Mouse (Mus musculus) cerebellum, adult 8-10 months (tissue): ENCODE measurements around the gene Osbpl8.

Experiments
- DNase-seq: peaks from one replicate; pipeline ENCODE4 v3.0.0; 2022

Gene Osbpl8

DNA sequence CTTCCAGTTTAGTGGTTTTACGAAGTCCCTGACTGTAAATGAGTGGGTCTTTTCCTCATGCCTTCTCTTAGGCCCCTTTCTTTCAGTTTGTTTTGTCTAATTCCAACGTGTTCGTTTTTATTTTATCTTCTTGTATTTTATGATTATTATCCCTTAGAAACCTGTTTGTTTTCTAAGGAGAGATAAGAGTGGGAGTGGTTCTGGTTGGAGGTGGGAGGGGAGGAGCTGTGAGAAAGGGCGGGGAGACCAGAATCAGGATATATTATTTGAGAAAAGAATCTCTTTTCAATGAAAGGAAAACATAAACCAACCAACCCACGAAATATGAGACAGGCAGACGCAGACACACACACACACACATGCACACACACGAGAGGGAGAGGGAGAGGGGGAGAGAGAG, 9.0 kb upstream of the Osbpl8 start:
- no peak for DNase-seq

DNA sequence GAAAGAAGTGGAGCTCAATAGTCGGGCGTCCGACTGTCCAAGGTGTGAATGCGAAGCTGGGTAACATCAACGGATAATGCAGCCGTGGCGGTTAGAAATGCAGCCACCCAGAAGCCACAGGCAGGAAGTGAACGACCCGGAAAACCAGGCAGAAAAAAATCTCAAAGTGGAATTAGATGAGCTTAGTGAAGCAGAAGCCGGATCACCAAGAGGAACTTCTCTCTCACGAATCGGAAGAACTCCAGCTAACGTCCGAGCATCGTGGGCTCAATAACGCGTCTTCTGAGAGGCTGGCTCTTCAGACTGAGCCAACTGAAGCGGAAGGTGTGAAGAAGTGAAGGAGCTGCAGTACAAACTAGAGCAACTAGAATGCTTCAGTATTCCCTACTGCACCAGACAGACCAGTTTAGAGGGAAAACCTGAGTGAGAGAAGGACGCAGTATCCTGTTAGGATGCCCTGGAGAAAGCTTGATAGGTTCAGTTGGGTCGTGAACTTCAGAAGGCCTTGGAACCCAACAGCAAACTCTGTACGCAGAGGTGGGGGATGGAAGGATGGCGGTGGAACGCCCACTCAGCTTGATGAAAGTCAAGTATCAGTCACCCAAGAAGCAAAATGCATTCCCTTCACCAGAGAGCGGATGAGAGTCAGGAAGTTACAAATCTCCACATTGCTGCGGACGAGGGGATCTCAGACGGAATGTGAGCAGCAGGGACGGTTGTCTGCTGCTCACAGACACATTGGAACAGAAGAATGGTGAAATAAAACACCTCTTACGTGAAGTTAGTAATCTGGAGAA, 8.0 kb upstream of the Osbpl8 start:
- DNase-seq = no peak

DNA sequence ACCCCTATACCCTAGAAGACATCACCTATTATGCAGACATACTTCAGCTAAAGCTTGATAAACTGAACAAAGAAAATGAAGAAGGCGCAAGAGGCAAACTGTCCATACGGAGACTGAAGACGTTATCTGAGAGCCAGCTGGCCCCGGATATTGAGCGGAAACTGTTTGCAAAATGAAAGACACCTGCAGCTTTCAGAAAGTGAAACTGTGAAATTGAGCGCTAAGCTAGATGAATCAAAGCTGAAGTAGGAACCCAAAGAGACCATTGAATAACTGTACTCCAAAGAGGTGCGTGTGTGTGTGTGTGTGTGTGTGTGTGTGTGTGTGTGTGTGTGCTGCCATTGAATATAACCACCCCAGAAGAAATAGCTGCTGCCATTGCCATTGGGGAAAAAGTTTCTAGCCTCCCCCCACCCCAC, 7.3 kb upstream of the Osbpl8 start:
- DNase-seq = no peak

DNA sequence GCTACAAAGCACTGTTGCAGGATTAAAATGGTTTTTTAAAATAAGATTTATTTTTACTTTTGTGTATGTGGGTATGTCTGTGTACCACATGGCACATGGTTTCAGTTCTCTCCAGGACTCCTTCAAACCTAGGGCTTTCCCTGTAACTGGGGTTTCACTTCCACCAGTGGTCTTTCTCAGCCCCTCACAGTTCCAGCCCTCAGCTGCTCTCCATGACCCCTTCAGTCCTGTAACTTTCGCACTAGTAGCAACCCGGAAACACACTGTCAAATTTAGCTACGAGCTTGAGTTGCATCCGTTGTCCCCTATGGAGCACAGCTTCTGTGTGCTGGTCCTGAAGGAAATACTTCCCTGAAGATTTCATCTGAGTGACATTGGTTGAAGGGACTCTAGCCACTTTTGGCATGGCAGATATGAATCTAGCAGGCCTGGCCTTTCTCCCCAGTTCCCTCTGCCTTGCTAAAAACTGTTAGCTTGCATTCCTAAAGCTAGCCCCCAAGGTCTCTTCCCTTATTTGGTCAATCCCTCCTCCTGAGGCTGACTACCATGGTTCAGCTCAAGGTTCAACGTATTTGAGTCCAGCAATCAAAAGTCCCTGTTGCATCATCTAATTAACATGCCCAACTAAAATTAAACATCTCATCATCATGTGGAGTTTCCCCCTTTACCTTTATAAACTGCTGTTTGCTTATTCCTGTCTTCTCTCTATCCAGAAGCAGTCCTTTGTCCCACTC, 4.6 kb upstream of the Osbpl8 start:
- no peak for DNase-seq

DNA sequence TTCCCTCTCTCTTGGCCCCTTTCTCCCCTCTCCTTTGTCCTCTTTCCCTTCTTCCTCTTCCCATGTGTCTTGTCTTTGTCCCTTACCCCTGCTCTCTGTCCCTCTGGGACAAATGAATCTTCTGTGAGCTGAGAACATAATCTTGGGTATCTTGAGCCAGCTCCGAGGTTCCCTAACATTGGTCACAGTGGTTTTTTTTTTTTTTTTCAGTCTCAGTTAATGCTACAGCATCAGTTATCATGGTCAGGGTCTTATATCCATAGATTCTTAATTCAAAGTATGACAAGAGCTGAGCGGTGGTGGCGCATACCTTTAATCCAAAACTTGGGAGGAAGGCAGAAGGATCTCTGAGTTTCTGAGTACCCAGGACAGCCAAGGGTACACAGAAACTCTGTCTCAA, 4.0 kb upstream of the Osbpl8 start:
- no peak for DNase-seq

DNA sequence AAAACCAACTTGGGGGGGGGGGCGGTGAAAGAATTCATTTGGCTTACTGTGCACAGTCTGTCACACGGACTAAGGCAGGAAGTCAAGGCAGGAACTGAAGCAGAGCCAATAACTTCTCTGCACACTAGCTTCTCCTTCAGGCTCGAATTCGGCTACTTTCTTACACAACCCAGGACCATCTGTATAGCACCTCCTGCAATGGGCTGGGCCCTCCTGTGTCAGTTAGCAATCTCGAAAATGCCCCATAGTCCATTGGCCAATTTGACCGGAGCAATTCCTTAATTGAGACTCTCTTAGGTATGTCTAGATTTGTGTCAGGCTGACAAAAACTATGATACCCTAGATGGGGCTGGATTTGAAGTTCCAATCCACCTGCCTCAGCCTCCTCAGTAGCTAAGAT, 3.2 kb upstream of the Osbpl8 start:
- no peak for DNase-seq

DNA sequence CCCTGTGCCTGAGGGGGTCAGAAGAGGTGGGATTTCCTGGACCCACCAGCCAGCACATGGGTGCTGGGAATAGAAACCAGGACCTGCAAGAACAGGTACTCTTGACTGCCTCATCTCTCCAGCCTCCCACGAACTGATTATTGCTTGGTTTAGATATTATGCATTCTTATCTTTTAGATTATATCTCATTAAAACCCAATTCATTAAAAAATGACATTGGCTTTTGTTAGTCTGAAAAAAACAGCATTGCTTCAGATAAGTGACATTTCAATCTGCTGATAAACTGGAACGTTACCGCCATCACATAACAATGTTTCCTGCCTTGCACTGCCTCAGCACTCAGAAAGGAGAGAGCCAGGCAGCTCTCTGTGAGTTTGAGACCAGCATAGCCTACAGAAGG, 1.5 kb upstream of the Osbpl8 start:
- DNase-seq = no peak

DNA sequence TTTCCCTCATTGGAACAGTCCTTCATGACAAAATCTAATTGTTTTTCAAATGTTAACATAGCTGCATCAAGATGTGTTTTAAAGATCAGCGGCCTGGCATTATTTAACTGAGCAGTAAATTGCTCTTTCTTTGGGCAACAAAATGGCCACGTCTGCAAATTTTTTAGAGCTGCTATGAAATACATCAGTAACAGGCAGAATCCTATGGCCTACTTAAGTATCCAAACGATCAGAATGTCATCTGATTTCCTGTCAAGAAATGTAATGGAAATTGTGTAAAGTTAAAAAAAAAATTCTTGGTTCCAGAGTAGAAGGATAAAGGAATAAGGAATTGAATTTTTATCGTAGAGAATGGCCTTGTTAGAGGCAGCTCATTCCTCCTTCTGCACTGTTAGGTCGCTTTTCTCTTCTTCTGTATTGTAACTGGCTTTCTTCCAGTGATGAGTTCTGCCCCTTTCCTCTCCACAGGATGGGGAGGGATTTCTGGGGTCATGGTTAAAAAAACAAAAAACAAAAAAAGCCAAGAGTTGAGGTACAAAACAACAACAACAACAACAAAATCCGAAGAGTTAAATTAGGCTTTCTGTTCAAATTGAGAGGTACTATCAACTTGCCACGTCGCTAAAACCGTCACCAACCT, 831 bp upstream of the Osbpl8 start:
- no peak for DNase-seq

DNA sequence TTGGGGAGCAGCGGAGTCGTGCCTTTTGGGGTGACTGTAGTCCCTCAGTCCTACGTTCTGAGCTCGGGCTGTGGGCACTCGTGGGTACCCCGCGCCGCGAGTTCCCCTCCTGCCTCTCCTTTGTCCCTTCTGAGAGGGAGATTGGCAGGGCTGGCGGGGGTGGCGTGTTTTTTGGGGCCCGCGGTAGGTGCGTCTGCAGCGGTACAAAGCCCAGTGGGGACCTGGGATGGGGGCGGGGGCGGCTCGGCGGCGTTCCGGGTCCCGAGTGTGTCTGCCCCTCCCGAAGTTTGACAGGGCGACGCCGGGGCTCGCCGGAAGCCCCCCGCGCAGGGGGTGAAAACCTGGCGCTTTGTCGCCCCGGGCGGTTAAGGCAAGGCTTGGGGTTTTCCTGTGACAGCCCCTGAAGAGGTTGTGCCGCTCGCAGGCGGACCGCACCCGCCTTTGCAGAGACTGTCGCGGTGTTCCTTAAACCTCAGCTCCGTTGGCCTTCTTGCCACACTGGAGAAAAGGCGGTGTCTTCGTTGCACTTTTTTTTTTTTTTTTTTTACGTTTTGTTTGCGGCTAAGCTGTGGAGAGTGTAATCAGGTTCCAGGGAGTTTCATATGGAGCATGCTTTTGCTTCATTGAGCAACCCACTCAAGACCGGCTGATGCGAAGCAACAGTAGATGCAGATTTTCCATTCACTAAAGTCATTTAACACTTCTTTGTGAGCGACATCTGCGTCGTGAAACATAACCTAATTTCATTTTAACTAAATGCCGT, 848 bp downstream of the Osbpl8 start:
- DNase-seq = peak; percentile 67

DNA sequence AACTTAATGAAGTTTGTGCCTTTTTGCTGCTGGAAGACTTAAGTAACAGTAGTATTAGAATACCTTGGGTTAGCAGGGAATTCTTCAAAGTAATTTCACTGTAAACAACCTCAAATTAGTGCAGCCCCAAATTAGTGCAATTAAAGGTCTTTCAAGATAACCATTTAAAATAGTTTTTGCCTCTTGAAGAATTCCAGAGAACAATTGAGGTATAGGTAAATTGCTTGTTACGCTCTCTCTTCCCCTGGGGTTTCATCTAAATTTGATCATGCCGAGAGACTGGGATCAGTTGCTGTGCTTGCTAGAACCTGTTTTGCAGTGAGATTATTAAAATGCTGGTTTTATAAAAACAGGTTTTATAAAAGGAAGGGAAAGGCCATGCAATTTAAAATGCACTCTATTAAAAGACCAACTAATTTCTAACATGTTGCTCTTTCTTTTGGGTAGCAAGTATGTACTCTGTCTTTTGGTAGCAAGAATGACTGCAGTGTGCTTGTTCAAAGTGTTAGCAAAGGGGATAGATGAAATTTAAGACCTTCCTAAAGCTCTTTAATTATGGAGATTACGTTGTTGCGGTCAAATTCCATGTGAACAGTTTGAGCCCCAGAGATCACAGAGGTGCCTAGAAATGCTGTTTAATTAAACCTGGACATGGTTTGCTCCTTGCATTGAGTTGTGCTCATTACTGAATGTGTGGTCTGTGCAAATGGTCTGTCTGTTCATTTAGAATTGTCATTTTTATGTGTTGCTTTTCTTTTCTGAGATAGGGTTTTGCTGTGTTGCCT, 1.7 kb downstream of the Osbpl8 start:
- DNase-seq = no peak

DNA sequence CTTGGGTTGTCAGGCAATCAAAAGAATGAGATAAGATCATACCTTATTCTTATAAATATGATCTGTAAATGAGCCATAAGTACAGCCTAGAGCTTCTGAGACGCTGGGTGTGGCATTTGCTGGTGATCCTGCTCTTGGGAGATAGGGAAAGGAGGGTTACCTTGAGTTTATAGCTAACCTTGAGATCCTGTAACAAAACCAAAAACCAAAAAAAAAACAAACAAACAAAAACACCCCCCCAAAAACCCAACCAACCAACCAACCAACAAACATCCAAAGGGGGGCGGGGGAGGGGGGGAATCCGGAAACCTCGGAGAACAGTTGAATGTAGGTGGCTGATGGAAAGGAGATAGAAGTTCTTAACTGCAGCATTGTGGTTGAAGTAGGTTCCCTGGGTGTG, 2.9 kb downstream of the Osbpl8 start:
- DNase-seq = no peak

DNA sequence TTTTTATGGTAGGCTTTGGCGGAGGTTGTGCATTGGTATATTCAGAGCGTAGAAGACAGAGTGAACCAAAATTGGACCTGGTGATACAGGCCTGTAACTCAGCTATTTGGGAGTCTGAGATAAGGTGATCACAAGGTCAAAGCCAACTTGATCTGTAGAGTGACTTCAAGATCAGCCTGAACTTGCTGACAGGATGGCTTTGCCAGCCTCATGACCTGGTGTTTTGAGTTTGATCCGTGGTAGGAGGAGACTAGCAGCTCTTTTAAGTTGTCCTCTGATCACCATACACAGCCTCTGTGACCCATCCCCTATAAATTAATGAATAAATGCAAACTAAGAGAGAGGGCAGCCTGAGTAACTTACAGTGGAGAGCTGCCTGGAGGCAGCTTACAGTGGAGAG, 3.8 kb downstream of the Osbpl8 start:
- DNase-seq = no peak

DNA sequence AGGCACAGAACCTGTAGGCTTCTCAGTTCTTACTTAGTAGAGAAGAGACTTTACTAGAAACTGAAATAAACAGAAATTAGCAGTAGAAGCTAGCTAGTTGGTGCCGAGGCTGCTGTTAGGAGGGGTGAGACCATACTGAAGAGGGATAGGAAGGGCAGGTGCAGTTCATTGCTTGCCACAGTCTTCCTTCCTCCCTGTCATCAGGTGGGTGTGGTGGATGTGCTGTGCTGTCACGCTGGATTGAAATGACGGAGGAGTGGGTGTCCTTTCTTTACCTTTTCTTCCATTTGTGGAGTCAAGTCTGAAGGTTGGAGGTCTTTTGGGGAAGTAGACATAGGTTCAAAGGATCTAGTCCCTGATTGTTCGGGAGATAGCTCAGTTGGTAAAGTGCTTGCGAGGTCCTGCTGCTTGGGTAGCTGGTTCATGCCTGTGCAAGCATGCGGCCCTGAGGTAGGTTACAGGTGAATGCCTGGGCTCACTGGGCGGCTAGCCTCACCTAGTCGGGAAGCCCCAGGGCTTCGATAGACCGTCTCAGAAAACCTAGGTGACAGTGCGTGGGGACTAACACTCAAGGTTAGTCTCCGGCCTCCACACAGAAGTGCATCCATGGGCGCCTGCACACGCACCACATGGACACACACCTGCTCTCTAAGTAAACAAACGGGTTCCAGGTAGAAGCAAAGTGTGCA, 6.8 kb downstream of the Osbpl8 start:
- no peak for DNase-seq

DNA sequence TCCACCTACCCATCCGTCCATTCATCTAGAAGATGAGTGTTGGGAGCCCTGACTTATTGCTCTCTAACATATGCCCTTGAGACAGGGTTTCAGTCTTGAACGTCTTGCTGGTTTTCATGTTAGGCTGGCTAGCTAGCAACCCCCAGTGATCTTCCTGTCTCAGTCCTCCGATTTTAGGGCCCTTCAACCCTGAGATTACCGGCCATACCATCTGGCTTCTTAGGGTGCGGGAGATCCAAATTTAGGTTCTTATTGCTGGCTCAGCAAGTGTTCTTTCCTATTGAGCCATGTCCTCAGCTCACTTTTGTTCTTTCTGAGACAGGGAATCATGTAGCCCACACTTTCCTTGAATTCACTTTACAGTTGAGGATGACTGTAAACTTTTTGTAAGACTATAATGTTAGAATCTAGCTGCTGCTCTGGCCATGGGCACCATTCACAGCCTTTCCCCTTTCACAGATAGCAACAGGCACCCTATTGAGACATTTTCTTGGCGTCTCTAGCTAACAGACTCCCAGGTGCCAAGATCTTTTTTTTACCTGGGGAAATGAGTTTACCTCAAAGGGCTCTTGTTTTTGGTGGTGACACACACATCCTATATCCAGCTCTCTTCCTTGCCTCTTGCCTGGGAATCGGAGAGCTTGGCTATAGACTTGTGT, 9.2 kb downstream of the Osbpl8 start:
- peak; percentile 34 for DNase-seq

DNA sequence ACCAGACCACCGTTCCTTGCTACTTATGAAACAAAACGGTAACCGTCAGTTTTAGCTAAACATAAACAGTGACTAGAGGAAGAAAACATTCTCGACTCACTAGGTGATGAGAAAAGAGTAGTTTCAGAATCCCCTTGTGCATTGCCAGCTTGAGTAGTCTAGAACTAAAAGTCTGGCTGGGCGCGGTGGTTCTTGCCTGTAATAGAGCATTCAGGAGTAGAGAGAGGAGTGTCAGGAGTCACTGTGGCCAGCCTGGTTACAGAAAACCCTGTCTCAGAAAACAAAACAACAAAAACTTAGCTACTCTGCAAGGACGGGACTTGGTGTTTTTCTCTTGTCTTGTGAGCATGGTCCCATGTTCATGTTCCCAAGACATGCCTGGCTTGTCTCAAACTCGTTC, 12.8 kb downstream of the Osbpl8 start:
- no peak for DNase-seq

DNA sequence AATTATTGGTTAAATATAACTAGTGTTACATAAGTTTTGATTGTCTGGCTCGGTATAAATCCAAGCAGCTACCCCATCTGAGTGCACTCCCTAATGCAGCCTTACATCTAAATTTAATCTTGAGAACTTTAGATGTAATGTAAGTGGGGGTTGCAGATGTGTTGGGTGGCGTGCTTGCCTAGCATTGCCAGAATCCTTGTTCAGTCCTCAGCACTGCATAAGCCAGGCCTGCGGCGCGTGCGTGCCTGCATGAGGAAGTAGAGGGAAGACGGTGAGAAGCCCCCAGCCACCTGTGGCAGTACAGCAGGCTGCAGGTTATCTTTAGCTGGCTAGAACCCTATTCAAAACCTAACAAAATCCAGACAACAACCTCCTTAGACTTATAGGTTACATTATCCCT, 13.5 kb downstream of the Osbpl8 start:
- DNase-seq = no peak

DNA sequence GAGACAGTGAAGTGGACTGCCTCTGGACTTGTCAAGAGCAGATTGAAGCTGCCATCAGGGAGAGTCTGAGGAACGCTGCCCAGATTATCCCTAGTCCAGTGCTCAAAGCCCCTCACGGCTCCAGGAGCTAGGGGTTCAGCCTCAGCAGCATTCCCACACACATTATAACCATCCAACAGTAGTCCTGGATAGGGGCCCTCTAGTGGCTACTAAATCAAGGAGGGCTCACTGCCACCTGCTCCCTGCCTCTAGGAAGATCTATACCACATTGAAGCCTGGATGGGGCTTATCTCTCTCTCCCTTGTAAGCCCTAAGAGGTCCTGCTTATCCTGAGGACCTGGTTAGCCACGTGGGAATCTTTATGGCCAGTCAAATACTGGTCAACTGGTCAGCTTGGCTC, 16.1 kb downstream of the Osbpl8 start:
- DNase-seq = no peak

DNA sequence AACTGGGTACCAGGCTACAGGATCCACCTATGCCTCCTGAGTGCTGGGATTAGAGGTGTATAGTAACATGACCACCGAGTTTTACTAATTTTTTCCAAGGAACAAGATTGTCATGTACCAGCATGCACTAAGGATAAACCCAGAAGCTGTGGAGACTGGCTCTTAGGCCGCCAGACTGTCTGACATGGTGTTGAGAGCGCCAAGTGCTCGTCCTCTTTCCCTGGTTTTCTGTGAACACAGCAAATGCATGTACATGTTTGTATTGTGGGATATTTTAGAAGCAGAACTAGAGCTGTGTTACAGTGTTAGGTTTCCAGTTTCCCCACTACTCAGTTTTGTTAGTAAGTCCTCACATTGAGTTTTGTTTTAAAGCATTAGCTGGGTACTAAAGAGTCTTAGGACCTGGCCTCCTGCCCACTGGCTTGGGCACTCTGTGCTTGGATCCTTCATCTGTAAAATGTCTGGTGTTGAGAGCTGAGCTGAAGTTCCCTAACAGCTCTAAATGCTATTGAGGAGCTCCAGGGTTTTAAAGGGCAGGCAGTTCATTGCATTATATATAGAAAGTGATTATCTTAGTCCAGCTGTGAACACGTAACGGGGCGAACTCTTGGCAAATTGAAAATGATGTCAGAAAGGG, 19.2 kb downstream of the Osbpl8 start:
- peak; percentile 34 for DNase-seq

DNA sequence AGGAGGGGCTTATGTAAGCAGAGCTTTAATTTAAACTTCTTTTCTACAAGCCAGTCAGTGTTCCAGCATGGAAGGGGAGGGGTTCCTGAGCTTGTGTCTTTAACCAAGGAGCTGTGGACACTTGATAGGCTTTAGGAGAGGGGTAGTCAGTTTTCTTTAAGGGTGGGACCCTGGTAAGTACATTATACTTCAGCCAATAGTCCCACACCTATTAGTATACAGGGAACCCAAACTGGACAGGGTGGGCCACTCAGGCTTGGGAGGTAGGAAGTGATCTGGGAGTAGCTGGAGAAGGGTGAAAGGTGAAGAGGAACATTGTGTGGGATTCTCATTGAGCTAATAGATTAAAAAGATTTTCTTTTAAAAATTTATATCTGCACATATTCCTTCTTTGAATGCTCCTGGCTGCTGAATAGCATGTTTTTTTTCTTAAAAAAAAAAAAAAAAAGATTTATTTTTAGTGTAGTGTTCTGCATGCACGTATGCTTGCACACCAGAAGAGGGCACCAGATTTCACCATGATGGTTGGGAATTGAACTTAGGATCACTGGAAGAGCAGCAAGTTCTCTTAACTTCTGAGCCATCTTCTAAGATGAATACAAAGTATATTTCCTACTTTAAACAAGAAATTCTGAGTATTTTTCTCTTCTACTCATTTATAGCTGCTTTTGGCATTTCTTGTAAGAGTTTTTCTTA, 21.2 kb downstream of the Osbpl8 start:
- no peak for DNase-seq

DNA sequence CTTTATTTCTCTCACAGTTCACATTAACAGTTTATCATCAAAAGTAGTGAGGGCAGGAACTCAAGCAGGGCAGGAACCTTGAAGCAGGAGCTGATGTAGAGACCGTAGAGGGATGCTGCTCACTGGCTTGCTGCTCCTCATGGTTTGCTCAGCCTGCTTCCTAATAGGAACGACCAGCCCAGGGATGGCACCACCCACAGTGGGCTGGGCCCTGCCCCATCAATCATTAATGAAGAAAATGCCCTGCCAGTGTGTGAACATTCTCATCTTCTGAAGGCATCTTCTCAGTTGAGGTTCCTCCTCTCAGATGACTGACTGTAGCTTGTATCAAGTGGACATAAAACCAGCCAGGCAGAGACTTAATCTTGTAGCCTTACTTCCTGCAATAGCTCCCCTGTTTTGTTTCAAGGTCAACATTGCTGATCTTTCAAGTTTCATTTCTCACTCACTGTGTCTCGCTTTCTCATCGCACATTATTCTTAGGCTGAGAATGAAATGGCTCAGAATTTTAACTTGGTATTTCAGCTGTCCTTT, 24.5 kb downstream of the Osbpl8 start:
- no peak for DNase-seq
